Mouse (Mus musculus) urinary bladder, adult 2 months (tissue): ENCODE results near the gene 4933412E24Rik. TPM values are rescaled to one million over a fixed set of nuclear protein-coding genes. Genes with fewer than 3 reads are reported as not detected.

ENCODE experiments used
- DNase-seq: peaks from one replicate; pipeline ENCODE4 v3.0.0; 2022; ENCODE audit warnings: low spot score
- polyA plus RNA-seq: library from polyadenylated mRNA; depleted of rRNA; stranded (reverse); fragments of >200 nt; gene quantifications from 2 replicates; pipeline ENCODE4 v1.2.3, GENCODE M21; 2012; rRNA removed

The 4933412E24Rik gene
- not detected in 2 replicates for polyA plus RNA-seq

GRCm38 (mm10) chr15:60016513-60016912 is at the start of gene 4933412E24Rik:
TSS of gene 4933412E24Rik (minus strand) at chr15:60016613.
- DNase-seq, result no peak

- DNase-seq, result no peak
These were observed 14.3 kb upstream of the 4933412E24Rik start for GRCm38 (mm10) chr15:60030728-60031127.

- no peak for DNase-seq
These were observed 4.8 kb upstream of the 4933412E24Rik start for GRCm38 (mm10) chr15:60021256-60021655.

- no peak for DNase-seq
These were observed 6.2 kb downstream of the 4933412E24Rik start for GRCm38 (mm10) chr15:60010199-60010598.

- DNase-seq, result no peak
These were observed 6.8 kb downstream of the 4933412E24Rik start for GRCm38 (mm10) chr15:60009610-60010009.

- no peak for DNase-seq
These were observed 32.6 kb downstream of the 4933412E24Rik start for GRCm38 (mm10) chr15:59983777-59984176.

GRCm38 (mm10) chr15:59975310-59975709 is 41.1 kb downstream of the 4933412E24Rik start:
- DNase-seq, result no peak

GRCm38 (mm10) chr15:59974584-59974983 is 41.8 kb downstream of the 4933412E24Rik start:
- no peak for DNase-seq

- DNase-seq, result no peak
These were observed 42.5 kb downstream of the 4933412E24Rik start for GRCm38 (mm10) chr15:59973651-59974519.
